Mouse (Mus musculus): ENCODE data around the gene Olfr916.

DNA sequence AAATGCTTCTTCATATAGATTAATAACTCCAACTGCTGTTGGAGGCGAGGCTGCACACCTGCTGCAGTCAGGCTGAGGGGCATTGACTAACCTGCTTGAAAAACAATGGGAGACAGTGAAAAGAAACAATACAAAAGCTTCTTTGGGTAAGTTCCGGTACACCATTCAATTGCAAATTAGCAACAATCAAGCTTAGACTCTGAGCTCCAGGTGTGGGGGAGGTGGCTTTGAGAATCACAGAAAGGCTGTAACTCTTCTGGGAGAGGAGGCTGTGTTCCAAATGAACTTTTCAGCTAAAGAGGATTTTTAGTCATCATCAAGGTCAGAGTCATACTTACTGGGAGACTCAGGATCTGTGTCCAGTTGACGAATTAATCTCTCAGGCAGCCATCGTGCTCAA lies 27.3 kb downstream of the Olfr916 start:
- TF ChIP-seq POLR2A (IDR thresholded peaks at IDR 0.05; ENCODE audit: low read depth, low read length) (no peak), CTCF (IDR thresholded peaks at IDR 0.05; ENCODE audit: extremely low read depth, insufficient read length, insufficient replicate concordance, low read depth, low read length) (no peak)

Measured in small intestine, adult 2 months (tissue).